Mouse (Mus musculus): ENCODE data around the gene Jazf1.
A peak's percentile ranks its signal among the peaks of the same experiment; 100 is the strongest.

Jazf1 gene

GRCm38 (mm10) chr6:52956131-52956530, 112.3 kb downstream of the Jazf1 start:
- no peak for DNase-seq (ENCODE audit: low read depth, low spot score)

DNA sequence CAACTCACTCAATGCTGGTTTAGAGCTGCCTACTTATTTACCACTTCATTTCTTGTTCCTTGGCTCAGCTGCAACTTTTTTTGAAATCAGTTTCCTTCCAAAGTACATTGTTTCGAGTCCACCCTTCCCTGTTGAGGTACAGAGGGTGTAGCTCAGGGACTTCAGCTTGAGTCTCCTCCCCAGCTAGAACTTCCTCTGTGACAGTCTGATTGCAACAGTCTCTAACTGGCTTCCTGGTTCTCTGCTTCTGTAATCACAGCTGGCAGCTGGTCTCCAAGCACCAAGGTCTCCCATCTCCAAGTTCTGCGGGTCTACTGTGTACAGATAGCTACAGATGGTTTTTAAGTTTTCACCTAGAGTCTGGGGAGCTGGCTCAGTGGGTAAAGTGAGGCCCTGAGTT, 113.1 kb downstream of the Jazf1 start:
- no peak for DNase-seq (ENCODE audit: low read depth, low spot score)

DNA sequence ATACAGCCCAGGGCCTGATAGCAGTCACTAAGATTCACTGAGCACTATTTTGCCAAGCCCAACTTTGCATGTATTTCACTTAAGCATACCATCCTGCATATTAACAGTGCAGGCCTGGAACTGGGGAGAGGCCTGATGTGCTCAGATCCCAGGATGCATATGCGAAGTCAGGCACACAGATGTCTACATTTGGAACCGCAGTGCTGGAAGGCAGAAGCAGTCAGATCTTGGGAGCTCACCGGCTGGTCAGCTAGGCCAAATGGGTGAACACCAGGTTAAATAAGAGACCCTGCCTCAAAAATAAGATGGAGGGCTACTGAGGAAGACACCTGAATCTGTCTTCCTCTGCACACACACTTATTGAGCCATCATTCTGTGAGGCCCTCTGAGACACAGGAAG, 113.6 kb downstream of the Jazf1 start:
- DNase-seq (ENCODE audit: low read depth, low spot score), result no peak

GRCm38 (mm10) chr6:52954441-52954840, 114.0 kb downstream of the Jazf1 start:
- no peak for DNase-seq (ENCODE audit: low read depth, low spot score)

- DNase-seq (ENCODE audit: low read depth, low spot score), result no peak
Observed at GRCm38 (mm10) chr6:52952526-52952900, 115.9 kb downstream of the Jazf1 start.

DNA sequence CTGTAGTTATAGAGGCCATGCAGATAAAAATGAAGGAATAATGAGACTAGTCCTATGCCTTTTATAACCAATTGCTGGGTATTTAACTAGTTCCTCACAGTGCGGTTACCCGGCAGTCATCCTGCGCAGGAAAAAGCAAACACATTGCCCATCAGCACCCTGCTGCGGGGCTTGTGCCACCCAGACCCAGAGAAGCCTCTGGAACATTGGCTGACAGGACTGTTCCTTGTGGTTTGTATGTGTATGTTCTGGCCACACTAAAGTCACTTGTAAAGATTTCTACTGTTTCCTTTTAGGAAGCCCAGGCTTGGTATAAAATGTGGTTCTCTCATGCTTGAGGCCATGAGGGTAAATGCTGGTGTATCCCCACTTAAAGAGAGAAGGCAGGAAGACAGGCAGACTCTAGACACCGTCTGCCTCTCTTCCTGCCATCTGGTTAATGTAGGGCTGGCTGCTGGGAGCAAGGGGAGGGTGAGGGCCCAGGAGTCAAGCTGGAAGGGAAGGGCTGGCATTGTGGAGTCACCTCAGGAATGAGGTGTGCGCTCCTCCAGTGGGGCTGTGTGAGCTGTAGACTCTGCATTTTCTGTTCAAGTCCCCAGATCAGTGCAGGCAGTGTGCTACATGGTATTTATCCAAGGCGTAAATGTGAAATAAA, 116.4 kb downstream of the Jazf1 start:
- DNase-seq (ENCODE audit: low read depth, low spot score), result no peak

- no peak for DNase-seq (ENCODE audit: low read depth, low spot score)
Observed at GRCm38 (mm10) chr6:52950371-52950770, 118.1 kb downstream of the Jazf1 start.

- no peak for DNase-seq (ENCODE audit: low read depth, low spot score)
Observed at GRCm38 (mm10) chr6:52942534-52942933, 125.9 kb downstream of the Jazf1 start.

GRCm38 (mm10) chr6:52942101-52942500, 126.3 kb downstream of the Jazf1 start:
- no peak for DNase-seq (ENCODE audit: low read depth, low spot score)

DNA sequence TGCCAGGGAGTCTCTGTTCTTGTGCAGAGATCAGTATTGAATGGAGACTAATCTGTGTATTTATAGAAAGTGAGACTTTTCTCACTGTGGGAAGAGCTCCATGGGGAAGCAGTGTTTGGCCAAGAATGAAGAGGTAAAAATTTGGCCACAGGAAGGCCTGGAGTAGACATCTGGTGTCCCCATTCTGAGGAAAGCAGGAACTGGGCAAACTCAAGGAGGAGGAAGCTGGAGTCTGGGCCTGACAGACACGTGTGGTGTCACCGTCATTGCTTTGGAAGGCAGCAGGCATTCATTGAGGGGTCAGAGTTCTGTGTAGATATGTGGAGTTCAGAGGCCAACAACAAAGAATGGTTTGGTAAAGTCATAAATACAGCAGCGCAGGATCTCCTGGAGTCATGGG, 130.5 kb downstream of the Jazf1 start:
- no peak for DNase-seq (ENCODE audit: low read depth, low spot score)

DNA sequence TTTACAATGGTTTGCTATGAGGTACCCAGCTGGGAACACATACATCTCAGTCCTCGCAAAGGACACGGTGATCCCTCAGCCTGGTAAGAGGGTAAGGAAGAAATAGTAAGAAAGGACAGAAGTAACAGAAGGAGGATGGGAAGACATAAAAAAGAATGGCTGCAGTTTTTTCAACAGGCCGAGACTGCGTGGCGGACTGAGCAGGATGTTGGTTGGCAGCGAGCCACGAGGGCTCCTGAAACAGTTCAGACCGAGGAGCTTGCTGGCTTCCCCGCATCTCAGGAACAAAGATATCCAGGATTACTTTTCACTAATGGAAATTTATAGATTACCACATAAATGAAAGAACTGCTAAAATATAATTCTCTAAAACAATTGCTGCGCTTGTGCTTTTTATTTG, 131.4 kb downstream of the Jazf1 start:
- no peak for DNase-seq (ENCODE audit: low read depth, low spot score)

GRCm38 (mm10) chr6:52934021-52934420, 134.4 kb downstream of the Jazf1 start:
- no peak for DNase-seq (ENCODE audit: low read depth, low spot score)

DNA sequence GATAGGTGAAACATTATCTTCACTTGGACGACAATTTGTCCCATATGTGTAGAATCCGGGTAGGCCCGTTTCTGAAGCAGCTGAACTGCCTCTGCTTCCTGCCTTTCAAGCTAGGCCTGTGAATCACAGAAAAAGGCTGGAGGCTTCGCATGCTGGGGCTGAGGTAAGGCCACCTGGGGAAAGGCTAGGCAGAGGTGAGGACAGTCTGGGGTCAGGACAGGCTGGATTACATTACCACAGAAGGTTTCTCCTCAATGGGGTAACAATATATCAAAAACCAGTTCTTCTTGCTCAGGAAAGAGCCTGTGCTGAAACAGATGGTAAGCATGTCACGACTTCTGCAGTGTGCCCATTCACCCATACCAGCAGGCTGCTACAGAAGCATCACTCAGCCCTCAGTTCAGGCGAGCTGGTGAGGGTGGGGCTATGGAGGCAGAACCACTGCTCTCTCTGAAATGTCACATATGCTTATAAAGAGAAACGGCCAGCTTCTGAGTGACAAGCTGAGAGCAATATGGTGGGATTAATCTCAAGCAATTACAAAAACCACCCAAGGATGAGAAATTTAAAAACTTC, 135.7 kb downstream of the Jazf1 start:
- DNase-seq (ENCODE audit: low read depth, low spot score), result no peak

- no peak for DNase-seq (ENCODE audit: low read depth, low spot score)
Observed at GRCm38 (mm10) chr6:52929358-52929757, 139.1 kb downstream of the Jazf1 start.

GRCm38 (mm10) chr6:52926947-52927346, 141.5 kb downstream of the Jazf1 start:
- DNase-seq (ENCODE audit: low read depth, low spot score), result peak; percentile 34

DNA sequence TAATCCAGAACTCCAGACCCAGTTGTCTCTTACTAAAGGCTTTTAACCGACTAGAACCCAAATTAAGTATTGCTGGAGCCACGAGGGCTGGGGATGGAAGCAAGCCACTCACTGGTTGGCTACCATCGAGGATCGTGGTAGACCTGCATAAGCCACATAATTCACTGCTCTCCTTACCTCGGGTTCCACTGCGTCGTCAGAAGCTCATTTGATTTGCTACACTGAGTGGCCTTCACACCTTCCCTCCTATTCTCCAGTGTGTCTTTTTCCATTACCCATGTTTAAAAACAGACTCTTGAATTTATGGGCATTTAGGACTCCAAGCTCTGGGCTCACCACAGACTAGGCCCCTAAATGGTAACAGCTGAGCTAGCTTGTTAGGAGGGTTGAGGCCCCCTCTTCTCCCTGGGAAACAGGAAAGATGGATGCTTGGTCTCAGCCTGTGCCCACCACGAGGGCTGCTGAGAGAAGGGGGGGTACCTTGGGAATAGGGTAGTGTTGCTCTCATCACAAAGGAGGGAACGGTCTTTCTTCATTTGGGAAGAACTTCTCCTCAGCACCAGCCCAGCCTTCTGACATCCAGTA, 142.9 kb downstream of the Jazf1 start:
- no peak for DNase-seq (ENCODE audit: low read depth, low spot score)

DNA sequence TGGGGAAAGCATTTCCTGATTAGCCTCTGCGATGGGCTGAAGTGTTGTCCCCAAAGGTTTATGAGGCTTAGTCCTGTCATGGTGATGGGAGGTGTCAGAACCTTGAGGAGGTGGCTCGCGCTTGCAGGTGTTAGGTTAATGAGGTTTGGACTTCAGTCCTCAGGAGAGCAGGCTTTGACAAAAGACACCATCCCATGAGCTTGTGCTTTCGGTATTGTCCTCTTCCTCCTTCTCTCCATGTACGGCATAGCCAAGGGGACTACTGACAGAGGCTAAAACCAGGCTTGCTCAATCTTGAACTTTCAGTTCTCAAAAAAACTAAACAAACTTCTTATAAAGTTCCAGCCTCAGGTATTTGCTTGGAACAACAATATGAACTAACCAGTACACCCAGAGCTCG, 147.2 kb downstream of the Jazf1 start:
- no peak for DNase-seq (ENCODE audit: low read depth, low spot score)

GRCm38 (mm10) chr6:52920719-52921118, 147.7 kb downstream of the Jazf1 start:
- no peak for DNase-seq (ENCODE audit: low read depth, low spot score)

DNA sequence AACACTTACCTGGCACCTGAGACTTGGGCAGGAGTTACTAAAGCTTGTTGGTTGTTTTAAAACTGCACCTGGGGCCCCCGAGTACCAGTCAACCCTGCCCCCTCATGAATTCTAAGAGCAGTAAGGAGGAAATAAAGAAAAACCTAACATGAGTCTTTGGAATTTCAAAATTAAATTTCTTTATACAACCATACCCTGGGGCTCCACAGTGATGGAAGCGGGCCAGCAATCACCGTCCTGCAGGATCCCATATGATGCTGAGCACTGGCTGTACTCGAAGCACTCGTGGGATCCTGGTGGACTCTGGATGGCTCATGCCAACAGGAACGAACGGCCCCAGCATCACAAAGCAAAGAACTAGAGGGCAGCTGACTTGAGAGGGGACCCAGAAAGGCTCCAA, 149.0 kb downstream of the Jazf1 start:
- no peak for DNase-seq (ENCODE audit: low read depth, low spot score)

GRCm38 (mm10) chr6:52918980-52919379, 149.5 kb downstream of the Jazf1 start:
- peak; percentile 61 for DNase-seq (ENCODE audit: low read depth, low spot score)

GRCm38 (mm10) chr6:52917471-52917870, 151.0 kb downstream of the Jazf1 start:
- DNase-seq (ENCODE audit: low read depth, low spot score), result no peak

- no peak for DNase-seq (ENCODE audit: low read depth, low spot score)
Observed at GRCm38 (mm10) chr6:52916836-52917376, 151.5 kb downstream of the Jazf1 start.

- DNase-seq (ENCODE audit: low read depth, low spot score), result no peak
Observed at GRCm38 (mm10) chr6:52914921-52915320, 153.5 kb downstream of the Jazf1 start.

Data from retina, postnatal 7 days (tissue).